Mouse (Mus musculus): ENCODE data around the gene Sp7. TPM values are rescaled to one million over a fixed set of nuclear protein-coding genes. Genes with fewer than 3 reads are reported as not detected.

The Sp7 gene
- polyA plus RNA-seq, 1 experiment from 2014 or later: 0.95 TPM

Other genes starting within 250 kb of the Sp7 start
- 83.6 and 96.0 TPM in 2 replicates for gene Spryd3, start 230.9 kb downstream of the Sp7 start, polyA plus RNA-seq (2015; fragmentation: Nextera tagmentation; extraction: Ambion mirVana)
- 3.2 and 3.5 TPM in 2 replicates for gene Igfbp6, start 222.8 kb downstream of the Sp7 start, polyA plus RNA-seq (2015; fragmentation: Nextera tagmentation; extraction: Ambion mirVana)
- gene Soat2, start 216.7 kb downstream of the Sp7 start, polyA plus RNA-seq (2015; fragmentation: Nextera tagmentation; extraction: Ambion mirVana): 0.06 and 0.68 TPM in 2 replicates
- 45.1 and 48.7 TPM in 2 replicates for gene Zfp740, start 163.9 kb downstream of the Sp7 start, polyA plus RNA-seq (2015; fragmentation: Nextera tagmentation; extraction: Ambion mirVana)
- 33.6 and 43.7 TPM in 2 replicates for gene Csad, start 162.5 kb downstream of the Sp7 start, polyA plus RNA-seq (2015; fragmentation: Nextera tagmentation; extraction: Ambion mirVana)
- 1.1 and 11.0 TPM in 2 replicates for gene Itgb7, start 135.2 kb downstream of the Sp7 start, polyA plus RNA-seq (2015; fragmentation: Nextera tagmentation; extraction: Ambion mirVana)
- 7.8 and 11.9 TPM in 2 replicates for gene Rarg, start 109.7 kb downstream of the Sp7 start, polyA plus RNA-seq (2015; fragmentation: Nextera tagmentation; extraction: Ambion mirVana)
- 0.09 TPM in 1 of 2 replicates, not detected in the other for gene Gm9918, start 96.6 kb downstream of the Sp7 start, polyA plus RNA-seq (2015; fragmentation: Nextera tagmentation; extraction: Ambion mirVana)
- 59.5 and 62.7 TPM in 2 replicates for gene Mfsd5, start 87.7 kb downstream of the Sp7 start, polyA plus RNA-seq (2015; fragmentation: Nextera tagmentation; extraction: Ambion mirVana)
- gene Espl1, start 70.9 kb downstream of the Sp7 start, polyA plus RNA-seq (2015; fragmentation: Nextera tagmentation; extraction: Ambion mirVana): 2.8 and 6.3 TPM in 2 replicates
- gene Pfdn5, start 41.1 kb downstream of the Sp7 start, polyA plus RNA-seq (2015; fragmentation: Nextera tagmentation; extraction: Ambion mirVana): 427 and 485 TPM in 2 replicates
- 83.7 and 96.4 TPM in 2 replicates for gene Myg1, start 35.5 kb downstream of the Sp7 start, polyA plus RNA-seq (2015; fragmentation: Nextera tagmentation; extraction: Ambion mirVana)
- 30.4 and 49.7 TPM in 2 replicates for gene Aaas, start 16.4 kb downstream of the Sp7 start, polyA plus RNA-seq (2015; fragmentation: Nextera tagmentation; extraction: Ambion mirVana)
- 3.0 and 3.9 TPM in 2 replicates for gene Sp1, start 39.0 kb upstream of the Sp7 start, polyA plus RNA-seq (2015; fragmentation: Nextera tagmentation; extraction: Ambion mirVana)
- gene Amhr2, start 78.2 kb upstream of the Sp7 start, polyA plus RNA-seq (2015; fragmentation: Nextera tagmentation; extraction: Ambion mirVana): 0.83 and 1.1 TPM in 2 replicates
- gene Prr13, start 91.8 kb upstream of the Sp7 start, polyA plus RNA-seq (2015; fragmentation: Nextera tagmentation; extraction: Ambion mirVana): 80.9 and 87.7 TPM in 2 replicates
- 117 and 143 TPM in 2 replicates for gene Pcbp2, start 103.4 kb upstream of the Sp7 start, polyA plus RNA-seq (2015; fragmentation: Nextera tagmentation; extraction: Ambion mirVana)
- 6.2 and 6.4 TPM in 2 replicates for gene Gm10337, start 136.5 kb upstream of the Sp7 start, polyA plus RNA-seq (2015; fragmentation: Nextera tagmentation; extraction: Ambion mirVana)
- 49.1 and 57.4 TPM in 2 replicates for gene Map3k12, start 149.9 kb upstream of the Sp7 start, polyA plus RNA-seq (2015; fragmentation: Nextera tagmentation; extraction: Ambion mirVana)
- 93.7 and 98.4 TPM in 2 replicates for gene Tarbp2, start 151.0 kb upstream of the Sp7 start, polyA plus RNA-seq (2015; fragmentation: Nextera tagmentation; extraction: Ambion mirVana)
- 13.9 and 14.0 TPM in 2 replicates for gene Npff, start 157.8 kb upstream of the Sp7 start, polyA plus RNA-seq (2015; fragmentation: Nextera tagmentation; extraction: Ambion mirVana)